Mouse (Mus musculus) large intestine, adult 2 months (tissue): ENCODE measurements around the gene Birc7. TPM values are rescaled to one million over a fixed set of nuclear protein-coding genes. Genes with fewer than 3 reads are reported as not detected.
A peak's percentile ranks its signal among the peaks of the same experiment; 100 is the strongest.

Experiments used
- DNase-seq: peaks from one replicate; pipeline ENCODE4 v3.0.0-alpha.2; 2012; ENCODE audit warnings: low read depth, low spot score
- WGBS: fragments of 180-500 bp; shearing (Covaris S2); methylation state at CpG from one replicate; pipeline ENCODE4 v1.1.7; 2018; 5-methylcytosine and 5-hydroxymethylcytosine counted together
- polyA plus RNA-seq: library from polyadenylated mRNA; depleted of rRNA; stranded (reverse); fragments of >200 nt; gene quantifications from 2 replicates; pipeline ENCODE4 v1.2.3, GENCODE M21; 2012

Gene Birc7
- polyA plus RNA-seq, 1 experiment: not detected

GRCm38 (mm10) chr2:180904435-180905208 is 24.2 kb upstream of the Birc7 start:
- WGBS: 92% methylated on average over 18 of the region's 18 CpGs
- no peak for DNase-seq

DNA sequence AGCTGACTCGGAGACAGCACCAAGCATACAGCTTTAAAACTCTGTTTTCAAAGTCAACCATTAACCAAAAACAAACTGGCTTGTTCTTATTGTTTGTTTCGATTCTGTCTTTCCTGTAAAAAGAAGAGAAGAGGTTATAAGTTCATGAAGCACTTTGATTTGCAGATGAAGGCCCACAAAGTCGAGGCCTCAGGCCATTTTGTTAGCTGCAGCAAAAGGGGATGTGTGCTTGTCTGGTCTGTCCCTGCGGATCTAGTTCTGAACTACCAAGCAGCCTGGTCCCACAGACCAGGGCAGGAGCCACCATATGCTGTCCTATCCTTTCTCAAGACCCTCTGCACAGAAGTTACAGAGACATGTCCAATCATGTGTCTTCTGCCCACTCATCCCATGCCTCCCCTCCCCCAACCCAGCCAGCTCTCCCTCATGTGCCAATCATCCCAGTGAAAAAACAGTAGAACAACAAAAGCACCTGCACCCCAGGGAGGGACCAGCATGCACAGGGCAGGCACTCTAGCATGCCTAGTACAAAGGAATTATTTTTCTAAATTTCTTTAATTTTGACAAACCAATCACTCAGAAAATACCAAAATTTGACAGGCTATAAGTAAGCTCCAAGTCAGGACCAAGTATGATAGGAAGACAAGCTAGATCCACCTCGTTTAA is 23.1 kb upstream of the Birc7 start:
- DNase-seq: no peak
- WGBS: 34% methylated on average over 5 of the region's 5 CpGs

GRCm38 (mm10) chr2:180910928-180911327 is 17.9 kb upstream of the Birc7 start:
- DNase-seq: no peak
- 92% methylated on average over 12 of the region's 12 CpGs for WGBS

DNA sequence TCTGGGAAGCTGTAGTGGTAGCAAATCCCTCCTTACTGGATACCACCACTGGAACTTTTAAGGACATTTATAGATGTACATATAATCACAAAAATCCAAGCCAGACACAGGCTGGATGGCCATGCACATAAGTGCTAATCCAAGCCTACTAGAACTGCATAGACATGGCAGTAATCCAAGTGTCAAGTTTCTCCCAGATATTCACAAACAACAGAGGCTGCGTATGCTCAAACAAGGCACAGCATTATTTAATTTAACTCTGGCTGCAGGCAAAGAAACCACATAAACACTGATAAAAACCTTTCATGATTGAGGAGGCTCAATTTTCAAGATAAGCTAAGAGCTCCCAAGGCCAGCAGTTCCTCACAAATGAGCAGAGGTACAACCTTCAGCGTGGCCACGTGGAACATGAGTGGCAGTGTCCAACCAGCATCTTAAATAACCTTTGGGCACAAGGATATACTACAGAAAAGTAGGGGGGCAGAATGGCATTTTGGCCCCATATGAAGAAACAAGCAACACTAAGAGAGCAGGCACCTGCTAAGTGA is 12.9 kb upstream of the Birc7 start:
- WGBS: 60% methylated on average over 3 of the region's 3 CpGs
- DNase-seq: no peak

GRCm38 (mm10) chr2:180919913-180920809 is 8.7 kb upstream of the Birc7 start:
- under 1% methylated on average over 61 of the region's 61 CpGs for WGBS
- no peak for DNase-seq

GRCm38 (mm10) chr2:180920810-180921400 is 7.9 kb upstream of the Birc7 start, which contains the start of gene Ythdf1:
Gene Ythdf1, minus strand, starts transcription at chr2:180920949.
- peak; percentile 76 for DNase-seq
- WGBS: under 1% methylated on average over 56 of the region's 56 CpGs

DNA sequence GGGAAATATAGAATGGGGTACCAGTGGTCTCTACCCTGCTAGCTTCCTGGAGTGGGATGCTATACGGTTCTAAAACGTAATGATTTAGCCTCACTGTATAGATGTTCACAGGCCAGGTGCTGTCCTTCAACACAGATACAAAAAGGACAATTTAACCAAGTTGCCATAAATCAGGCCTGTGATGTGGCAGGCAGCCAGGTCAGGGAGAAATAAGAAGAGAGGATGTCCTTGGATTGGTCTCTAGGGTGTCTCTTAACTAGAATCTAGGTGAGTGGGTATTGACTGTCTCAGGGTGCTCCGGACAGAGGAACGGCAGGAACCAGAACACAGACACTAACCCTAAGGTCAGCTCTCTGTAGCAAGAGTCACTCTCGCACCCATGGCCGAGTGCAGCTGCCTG is 6.1 kb upstream of the Birc7 start:
- 92% methylated on average over 6 of the region's 6 CpGs for WGBS
- no peak for DNase-seq

GRCm38 (mm10) chr2:180925176-180925575 is 3.6 kb upstream of the Birc7 start:
- DNase-seq: peak; percentile 50
- WGBS: 3% methylated on average over 4 of the region's 4 CpGs

DNA sequence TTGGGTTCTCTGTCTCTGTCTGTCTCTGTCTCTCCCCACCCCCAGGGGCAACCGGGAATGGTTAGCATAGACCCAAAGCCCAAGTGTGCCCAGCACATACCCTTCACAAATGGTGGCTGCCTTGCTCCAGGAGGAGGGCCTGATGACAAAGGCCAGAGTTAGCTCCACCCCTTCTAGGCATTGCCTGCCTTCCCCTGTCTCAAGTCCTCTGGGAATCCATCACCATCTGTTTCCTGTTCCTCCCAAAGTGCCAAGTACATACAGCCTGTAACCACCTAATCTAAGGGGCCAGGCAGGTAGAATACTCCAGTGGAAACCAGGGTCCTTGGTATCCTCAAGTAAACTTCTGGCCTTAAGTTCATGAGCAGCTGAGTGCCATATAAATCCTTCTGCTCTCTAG is 3.6 kb downstream of the Birc7 start:
- 91% methylated on average over 1 of the region's 1 CpGs for WGBS
- no peak for DNase-seq

GRCm38 (mm10) chr2:180940187-180940586 is 11.4 kb downstream of the Birc7 start:
- DNase-seq: no peak

- no peak for DNase-seq
These were observed 13.0 kb downstream of the Birc7 start for GRCm38 (mm10) chr2:180941869-180942268.

DNA sequence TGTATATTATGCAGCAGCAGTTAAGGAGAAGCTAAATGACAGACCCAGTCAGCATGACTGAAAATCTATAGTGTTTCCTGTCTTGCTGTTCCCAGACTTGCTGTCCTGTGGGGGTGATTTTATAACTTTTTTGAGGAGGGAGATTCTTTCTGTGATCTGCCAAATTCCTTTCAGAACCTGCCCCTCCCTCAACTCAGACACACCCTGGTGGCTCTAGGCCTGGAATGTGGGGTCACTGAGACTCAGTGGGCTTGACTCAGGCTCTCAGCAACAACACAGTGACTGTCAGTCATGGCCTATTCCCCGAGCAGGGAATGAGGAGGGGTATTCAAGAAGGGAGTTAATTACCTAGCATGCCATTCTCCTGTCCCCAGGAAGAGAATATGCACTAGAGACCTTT is 21.1 kb downstream of the Birc7 start:
- DNase-seq: no peak
- WGBS: 46% methylated on average over 1 of the region's 1 CpGs

GRCm38 (mm10) chr2:180952731-180953171 is 23.9 kb downstream of the Birc7 start:
- no peak for DNase-seq
- WGBS: 57% methylated on average over 9 of the region's 9 CpGs

GRCm38 (mm10) chr2:180953638-180954037 is 24.8 kb downstream of the Birc7 start:
- DNase-seq: no peak
- WGBS: 56% methylated on average over 2 of the region's 2 CpGs

DNA sequence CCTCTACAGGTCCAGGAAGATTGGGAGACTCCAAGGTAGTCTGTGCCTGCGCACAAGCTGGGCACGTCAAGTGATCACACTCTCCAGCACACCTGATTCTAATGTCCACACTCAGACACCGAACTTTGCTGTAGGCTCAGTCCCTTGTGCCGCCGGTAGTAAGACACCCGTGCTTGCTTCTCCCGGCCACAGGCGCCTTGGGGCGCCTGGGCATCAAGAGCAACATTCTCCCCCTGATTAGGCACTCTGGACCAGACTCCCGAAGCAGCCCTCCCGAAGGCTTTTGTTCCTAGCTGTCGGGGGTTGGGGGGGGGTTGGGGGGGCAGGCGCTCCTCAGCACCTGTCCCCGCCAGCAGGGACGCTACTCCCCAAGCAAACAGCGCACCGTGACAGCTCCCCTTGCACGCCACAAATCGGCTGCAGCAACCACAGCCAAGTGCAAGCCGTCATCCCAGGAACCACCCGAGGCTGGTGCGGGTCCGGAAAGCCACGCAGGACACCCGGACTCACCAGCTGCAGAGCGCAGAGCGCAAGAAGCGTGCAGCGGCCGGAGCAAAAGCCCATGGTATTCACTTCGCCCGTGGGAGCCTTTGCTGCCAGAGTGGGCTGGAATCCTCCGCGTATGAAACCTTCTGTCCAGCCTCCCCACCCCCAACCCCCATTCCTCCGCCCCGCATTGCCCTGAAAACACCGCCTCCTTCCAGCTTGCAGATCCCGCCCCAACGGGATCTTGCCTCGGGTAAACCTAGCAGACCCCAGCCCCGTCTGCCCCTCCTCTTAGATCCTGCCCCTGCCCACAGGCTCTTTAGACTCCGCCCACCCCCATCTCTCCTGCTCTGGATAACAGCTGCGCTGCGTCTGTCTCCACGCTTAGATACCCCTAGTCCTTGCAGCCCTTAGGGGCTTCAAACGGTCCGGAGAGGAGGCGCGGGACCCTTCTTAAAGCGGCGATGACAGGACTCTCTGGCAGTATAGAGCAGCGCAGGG is 25.5 kb downstream of the Birc7 start, which contains the start of gene Nkain4:
TSS of gene Nkain4 (minus strand) at position 639 of the 987 bp plus-strand sequence.
- DNase-seq: no peak
- 3% methylated on average over 52 of the region's 52 CpGs for WGBS

DNA sequence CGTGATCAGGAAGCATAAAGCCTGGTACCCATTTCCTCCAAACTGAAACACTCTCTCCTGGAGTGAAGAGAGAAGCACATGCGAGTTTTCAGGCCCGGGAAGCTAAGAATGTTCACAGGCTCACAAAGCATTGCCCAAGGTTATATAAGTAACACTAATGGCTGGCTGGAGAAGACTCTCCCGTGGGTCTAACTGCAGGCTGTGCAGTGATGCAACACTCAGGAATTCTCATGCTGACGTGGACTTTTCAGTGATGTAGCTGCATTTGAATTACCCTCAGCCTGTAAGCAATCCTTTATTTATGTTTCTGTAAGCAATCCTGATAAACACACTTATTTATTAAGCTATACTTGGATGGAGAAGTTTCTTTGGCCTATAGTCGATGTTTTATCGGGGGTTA is 30.8 kb downstream of the Birc7 start:
- WGBS: 63% methylated on average over 7 of the region's 7 CpGs
- DNase-seq: no peak

DNA sequence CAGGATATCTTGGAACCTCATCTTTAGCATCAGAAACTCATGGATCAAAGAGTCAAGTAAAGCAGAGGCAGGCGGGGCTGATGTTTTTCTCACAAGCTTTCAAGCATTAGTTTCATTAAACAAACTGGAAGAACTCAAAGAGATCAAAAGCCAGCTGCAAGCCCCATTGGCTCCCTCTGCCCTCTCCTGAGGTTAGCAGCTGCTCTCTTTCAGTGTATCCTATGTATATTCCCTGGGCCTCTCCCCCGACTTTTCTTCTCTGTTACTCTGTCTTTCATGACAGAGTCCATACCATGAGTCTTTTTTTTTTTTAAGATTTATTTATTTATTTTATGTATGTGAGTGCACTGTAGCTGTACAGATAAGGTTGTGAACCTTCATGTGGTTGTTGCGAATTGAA is 31.4 kb downstream of the Birc7 start:
- 73% methylated on average over 3 of the region's 3 CpGs for WGBS
- DNase-seq: no peak

GRCm38 (mm10) chr2:180962616-180963308 is 33.9 kb downstream of the Birc7 start:
- WGBS: 59% methylated on average over 2 of the region's 2 CpGs
- DNase-seq: peak; percentile 91
